Mouse (Mus musculus) regulatory T cell (primary cell): Measurements from ENCODE around the gene Olfr96.
"Not testable (repeated sequence)": the region's sequence is repeated elsewhere in the genome, so short reads cannot be mapped to it uniquely, and the experiment has no call there.

Experiments used
- in situ Hi-C: fragments of 300-600 bp; cut with MboI, MseI; formaldehyde crosslinking; loops from one replicate; pipeline ENCODE4 v1.15.1; 2025; ENCODE audit warnings: high pct_unique_total_duplicates

The Olfr96 gene

DNA sequence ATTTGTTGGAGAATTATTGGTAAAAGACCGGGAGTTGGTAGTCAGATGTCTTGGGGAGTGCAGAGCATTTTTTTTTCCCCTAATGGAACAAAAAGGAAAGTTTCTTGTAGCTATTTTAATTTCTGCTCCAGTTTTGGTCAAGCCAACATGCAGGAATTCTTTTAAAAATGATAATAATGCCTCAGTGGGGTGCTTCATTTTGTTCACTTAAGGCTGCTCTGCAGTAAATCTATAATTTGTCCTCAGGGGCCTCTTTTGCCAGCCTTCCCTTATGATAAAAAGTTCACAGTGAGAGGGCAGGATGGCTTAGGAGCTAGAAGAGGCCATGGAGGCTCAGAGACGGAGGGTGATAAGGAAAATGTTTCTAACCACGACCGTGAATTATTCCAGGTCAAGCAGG, at the start of gene Olfr96:
Gene Olfr96, plus strand, starts transcription at position 301 of the 400 bp plus-strand sequence.
- in situ Hi-C loops, result no loop called here

DNA sequence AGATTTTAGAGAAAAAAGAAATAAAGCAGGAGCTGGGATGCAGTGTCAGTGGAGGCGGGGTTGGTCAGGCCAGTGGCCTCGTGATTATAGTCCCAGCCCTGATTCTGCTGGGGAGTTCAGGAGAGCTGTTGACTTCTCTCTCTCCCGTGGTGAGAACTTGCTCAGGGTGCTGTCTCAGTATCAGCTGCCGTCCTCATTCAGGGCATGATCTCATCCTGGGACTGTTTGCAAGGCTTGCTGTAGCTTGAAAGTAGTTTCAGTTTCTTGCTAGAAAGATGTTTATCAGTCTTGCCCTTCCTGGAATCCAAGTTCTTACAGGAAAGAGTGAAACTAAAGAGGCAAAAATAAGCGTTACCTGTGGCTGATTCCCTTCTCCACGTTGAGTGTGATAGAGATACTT, 34.5 kb upstream of the Olfr96 start:
- in situ Hi-C loops, result no loop called here

DNA sequence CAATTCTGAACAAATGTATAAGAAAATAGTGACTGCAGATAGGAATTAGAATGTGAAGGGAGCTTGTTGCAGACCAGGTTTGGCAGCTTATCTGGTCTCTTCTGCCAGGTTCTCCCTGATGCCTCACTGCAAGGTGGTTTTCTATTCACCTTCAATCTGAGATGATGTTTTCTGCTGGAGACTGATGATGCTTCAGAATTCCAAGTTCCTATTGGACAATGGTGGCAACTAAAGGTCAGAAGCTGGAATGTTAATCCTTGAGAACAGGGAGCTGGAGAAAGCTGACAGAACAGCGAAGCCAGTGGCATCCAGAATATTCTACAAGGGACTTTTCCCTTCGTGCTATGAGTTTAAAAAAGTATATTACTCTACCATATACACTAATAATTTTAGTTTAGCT, 29.2 kb upstream of the Olfr96 start:
- in situ Hi-C loops, result no loop called here

DNA sequence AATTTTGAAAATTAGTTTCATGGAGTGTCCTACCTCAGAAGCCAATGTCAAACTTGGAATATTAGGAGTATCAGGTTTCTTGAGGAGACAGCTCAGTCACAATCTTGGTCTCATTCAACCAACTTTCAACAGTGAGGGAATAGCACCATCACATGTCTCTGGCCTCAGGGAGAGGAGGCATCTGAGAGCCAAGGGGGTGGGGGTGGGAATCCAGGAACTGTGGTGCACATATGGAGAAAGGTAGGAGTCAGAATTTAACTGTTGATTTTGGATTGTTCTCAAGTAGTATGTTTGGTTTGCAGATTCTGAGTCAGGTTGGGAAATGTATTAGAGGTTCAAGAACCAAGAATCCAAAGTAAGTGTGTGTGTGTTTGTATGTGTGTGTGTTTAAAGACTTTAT, 26.9 kb upstream of the Olfr96 start:
- in situ Hi-C loops, result no loop called here

DNA sequence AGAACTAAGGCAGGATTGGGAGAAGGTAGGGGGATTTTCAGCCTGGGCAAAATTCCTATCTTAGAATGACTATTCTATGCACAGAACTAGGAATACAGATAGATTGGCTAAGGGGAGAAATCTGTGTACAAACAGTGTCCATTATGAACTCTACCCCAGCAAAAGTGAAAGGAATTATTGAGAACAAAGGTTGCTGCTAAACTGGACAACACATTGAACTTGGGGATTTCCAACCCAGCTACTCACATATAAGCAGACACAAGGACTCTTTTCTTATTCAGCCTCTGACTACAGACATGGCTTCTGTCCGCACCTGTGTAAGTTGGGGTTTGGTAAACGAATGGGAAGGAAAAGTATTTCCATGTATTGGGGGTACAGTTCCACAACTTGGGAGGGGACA, 26.3 kb upstream of the Olfr96 start, which contains the start of gene Ubd:
Gene Ubd, plus strand, starts transcription at position 237 of the 400 bp plus-strand sequence.
- in situ Hi-C loops, result no loop called here

DNA sequence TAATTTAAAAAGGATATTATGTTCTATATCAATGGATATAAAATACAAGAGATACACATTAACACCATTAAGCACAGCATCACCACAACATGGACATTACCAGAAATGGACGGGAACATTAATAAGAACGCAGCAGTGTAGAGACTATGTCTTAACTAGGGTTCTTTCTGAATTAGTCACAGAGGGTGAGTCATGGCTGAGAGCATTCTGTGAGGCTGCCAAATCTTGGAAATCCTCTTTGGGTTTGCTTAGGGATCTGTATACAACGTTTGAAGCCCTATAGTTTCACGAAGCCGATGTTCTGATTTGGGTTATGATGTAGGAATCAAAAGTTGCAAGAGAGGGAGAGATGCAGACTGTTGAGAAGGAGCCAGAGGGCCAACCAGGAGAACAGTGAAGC, 25.2 kb upstream of the Olfr96 start:
- in situ Hi-C loops, result no loop called here

DNA sequence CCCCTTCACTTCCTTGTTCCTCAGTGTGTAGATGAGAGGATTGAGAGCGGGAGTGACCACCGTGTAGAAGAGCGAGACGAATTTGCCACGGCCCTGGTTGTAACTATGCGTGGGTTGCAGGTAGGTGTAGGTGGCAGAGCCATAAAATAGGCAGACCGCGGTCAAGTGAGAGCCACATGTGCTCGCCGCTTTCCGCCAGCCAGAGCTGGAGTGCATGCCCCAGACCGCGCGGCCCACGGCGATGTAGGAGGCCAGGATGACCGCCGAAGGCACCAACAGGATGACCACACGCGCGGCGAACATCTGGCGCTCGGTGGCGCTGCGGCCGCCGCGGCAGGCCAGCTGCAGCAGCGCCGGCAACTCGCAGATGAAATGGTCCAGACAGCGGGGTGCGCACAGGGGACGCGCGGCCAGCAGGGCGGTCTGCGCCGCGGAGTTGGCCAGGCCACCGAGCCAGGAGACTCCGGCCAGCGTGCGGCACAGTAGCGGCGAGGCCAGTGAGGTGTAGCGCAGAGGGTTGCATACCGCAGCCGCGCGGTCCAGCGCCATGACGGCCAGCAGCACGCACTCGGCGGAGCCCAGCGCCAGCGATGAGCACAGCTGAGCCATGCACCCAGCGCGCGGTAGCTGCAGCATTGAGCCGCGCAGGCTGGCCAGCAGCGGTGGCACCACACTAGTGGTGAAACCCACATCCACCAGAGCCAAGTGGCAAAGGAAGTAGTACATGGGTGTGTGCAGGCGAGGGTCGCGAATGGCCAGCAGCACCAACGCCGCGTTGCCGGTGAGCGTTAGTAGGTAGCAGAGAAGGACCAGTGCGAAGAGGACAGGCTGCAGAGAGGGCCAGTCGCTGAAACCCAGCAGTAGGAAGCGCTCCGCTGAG, 22.9 kb upstream of the Olfr96 start:
- in situ Hi-C loops, result no loop called here

DNA sequence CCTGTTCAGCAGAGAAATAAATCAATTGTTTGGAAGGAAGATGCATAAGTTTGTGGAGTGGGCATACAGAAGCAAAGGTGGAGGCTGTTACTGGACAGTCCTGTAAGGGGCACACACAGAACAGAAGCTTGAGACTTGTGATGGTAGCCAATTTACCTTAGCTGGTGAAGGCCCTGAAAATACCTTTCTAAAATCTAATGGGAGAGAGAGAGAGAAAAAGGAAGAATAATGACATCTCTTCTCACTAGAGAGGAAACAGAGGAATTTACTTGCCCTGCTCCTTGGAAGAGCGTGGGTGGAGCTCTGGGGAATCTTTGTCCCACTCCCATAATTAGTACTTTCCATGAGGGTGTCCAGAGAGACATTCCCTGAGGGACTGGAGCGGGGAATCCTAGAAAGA, 19.1 kb upstream of the Olfr96 start, which contains the start of gene Olfr94:
Gene Olfr94, minus strand, starts transcription at position 101 of the 400 bp plus-strand sequence.
- in situ Hi-C loops, result loop anchor here (5.0 kb wide), 2 partner anchors 114 to 294 kb away; partner anchors contain the start of gene Olfr90

DNA sequence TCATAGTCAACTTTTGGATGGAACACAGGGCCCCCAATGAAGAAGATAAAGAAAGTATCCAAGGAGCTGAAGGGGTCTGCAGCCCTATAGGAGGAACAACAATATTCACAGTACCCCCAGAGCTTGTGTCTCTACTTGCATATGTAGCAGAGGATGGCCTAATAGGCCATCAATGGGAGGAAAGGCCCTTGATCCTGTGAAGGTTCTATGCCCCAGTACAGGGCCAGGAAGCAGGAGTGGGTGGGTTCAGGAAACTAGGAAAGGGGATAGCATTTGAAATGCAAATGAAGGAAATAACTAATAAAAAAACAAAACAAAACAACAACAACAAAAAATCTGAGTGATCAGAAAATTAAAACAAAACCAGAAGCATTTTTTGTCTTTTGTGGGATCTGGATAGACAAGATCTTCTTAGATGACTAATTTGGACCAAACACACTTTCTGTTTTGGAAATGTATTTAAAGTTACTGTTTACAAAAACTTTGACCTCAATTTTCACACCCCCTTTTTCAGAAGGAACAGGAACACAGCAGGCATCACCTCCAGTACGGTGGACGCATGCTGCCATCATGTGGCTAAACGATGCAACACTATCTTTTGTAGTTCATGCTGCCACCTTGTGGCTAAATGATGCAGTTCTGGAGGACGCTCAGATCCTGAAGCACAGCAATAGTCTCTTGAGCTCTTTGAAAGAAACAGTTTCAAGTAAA, 16.6 kb upstream of the Olfr96 start:
- in situ Hi-C loops, result loop anchor here (5.0 kb wide), 2 partner anchors 116 to 296 kb away; partner anchors contain the start of gene Olfr90

DNA sequence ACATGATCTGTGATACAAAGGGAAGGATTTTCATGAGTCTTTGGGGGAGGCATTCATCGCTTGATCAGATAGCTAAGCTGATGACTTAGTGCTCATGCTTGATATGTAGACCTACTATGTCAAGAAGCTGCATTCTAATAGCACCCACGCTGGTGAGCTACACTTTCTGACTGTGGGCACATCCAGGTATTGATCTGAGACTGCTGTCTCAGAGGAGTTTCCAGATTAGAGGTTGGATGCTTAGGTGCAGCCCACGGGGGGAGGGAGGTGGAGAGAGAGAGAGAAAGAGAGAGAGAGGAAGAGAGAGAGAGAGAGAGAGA, 16.1 kb upstream of the Olfr96 start:
- in situ Hi-C loops, result loop anchor here (5.0 kb wide), 2 partner anchors 117 to 297 kb away; partner anchors contain the start of gene Olfr90

DNA sequence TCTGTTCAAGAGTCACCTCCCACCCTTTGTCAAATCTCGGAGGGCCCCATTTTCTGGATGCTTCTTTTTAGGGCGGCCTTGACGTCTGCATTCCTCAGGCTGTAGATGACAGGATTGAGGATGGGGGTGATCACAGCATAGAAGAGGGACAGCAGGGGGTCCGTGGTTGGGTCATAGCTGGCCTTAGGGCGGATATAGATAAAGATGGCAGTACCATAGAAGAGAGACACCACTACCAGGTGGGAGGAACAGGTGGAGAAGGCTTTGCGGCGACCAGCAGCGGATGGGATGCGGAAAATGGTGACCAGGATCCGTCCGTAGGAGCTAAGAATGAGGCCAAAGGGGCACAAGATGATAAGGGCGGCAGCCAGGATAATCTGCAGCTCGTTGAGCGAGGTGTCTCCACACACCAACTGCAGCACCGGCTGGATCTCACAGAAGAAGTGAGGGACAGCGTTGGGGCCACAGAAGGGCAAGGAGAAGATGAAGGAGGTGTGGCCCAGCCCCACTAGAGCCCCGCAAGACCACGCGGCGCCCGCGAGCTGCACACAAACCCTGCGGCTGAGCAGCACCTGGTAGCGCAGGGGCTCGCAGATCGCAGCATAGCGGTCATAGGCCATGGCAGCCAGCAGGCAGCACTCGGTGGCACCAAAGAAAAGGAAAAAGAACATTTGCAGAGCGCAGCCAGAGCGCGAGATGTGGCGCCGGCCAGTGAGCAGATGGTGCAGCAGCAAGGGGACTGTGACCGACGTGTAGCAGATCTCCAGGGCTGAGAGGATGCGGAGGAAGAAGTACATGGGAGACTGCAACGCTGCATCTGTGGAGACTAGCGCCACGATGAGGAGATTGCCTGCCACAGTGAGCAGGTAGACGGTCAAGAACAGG, 8.8 kb upstream of the Olfr96 start:
- in situ Hi-C loops, result no loop called here

DNA sequence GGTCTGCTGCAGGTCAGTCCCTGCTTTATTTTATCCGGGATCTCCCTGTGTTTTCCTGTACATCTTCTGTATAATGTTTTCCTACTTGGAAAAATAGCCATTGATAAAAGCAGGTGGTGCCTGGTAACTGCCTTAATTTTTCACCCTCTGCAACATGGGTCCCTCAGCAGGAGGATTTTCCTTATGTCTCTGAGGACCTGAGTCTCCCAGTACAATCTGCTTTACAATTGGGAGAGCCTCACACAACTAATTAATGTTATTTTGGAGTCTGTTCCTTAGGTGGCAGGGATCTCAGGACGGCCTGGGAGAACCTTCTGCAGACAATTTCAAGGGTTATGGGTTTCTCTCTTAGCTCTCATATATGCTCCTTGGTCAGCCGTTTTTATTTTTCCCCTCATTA, 6.9 kb upstream of the Olfr96 start, which contains the start of gene Olfr95:
Gene Olfr95, minus strand, starts transcription at position 101 of the 400 bp plus-strand sequence.
- in situ Hi-C loops, result no loop called here

DNA sequence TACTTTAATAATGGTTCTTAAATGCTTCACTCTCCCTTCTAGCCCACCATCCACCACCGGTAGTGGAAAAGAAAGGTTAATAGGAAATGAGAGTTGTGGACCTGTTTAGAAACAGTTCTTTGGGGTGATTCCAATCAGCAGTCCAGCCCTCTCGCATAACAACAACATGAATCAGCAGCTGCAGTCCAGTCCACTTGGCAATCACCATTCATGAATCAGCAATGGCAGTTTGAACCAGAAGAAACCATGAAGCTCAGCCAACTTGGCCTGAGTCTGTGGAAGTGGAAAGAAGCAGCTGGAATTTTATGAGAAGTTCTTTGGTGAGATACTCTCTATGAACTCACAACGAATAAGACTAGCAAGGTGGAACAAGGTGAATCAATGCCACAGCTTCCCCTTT, 1.5 kb upstream of the Olfr96 start:
- in situ Hi-C loops, result no loop called here

DNA sequence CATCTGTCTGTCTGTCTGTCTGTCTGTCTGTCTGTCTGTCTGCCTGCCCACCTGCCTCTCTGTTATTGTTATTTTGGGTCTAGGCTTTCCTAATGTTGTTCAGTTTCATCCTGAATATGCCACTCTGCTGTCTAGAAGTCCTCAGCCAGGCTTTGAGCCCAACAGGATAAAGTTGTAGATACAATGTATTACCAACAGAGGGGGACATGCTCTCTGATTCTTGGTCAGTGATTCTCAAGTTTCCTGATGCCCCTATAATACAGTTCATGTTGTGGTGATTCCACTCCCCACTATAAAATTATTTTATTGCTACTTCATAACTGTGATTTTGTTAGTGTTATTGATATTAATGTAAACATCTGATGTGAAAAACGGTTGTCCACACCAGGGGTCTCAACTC, 1.9 kb downstream of the Olfr96 start:
- in situ Hi-C loops, result no loop called here

DNA sequence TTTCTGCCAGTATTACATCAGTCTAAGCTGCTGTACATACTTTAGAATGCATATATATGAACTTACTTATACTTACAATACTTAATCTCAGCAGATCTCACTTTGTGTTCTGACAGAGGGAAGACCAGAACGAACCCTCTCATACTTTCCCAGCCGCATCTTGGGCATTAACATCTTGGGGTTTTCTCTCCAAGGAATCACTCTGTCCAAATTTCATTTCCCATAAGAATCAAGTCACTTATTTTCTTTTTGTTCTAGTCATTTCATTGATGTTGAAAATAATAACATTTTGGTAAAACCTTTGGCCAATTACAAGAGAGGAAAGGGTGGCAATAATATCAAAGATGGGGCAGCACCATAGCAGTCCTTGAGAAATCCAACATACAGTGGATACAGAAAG, 17.3 kb downstream of the Olfr96 start, which contains the start of gene Olfr97:
Gene Olfr97, minus strand, starts transcription at position 101 of the 400 bp plus-strand sequence.
- in situ Hi-C loops, result not testable (repeated sequence)

DNA sequence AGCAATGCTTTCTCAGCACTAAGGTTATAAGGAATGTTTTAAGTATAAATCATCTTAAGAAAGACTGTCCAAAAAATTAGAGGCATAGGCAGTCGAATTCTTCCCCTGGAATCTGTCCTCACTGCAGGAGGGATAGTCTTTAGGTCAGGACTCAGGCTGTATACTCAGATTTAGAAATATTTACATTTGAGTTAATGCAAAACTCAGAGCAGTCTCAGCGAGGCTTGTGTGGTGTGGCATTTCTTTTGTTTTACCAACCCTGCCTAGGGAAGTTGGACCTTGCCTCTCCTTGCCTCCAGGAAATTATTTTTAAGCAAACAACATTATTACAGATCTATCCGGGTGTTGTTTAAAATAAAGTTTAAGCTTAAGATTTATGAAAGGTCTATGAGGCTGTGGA, 22.3 kb downstream of the Olfr96 start:
- in situ Hi-C loops, result no loop called here

DNA sequence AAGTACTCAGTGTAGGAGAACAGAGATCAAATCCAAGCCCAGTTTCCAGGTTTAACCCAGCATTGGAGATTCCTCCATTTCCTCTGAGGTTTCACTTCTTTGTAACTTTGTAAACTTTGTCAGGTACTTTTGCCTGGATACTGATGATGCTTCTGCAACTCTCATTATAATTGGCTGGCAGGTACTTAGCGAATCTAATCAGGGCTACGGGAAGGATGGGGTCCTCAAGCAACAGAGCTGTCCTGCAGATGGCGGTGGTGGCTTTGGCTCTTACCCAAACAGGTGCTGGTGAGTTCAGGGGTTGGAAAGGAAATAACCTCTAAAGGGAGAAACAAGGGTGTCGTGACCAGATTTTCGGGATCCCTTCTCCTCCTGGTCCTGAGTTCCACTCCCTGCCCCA, 26.8 kb downstream of the Olfr96 start:
- in situ Hi-C loops, result no loop called here

DNA sequence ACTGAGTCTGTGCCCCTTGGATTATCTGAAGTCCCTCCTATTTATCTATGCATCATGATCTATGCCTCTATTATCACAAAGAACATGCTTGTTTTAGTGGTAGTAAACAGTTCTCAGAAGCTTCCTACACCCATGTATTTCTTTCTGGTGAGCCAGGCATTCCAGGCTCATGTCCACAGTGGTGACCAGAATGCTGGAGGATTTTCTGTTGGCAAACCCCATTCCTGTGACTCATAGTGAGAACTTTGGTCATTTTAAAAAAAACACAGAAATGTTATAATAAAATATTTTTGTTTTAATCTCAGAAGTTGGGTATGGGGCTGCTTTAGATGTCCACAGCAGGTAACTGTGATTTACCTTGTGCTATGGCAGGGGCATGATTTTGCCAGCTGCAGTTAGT, 29.5 kb downstream of the Olfr96 start:
- in situ Hi-C loops, result no loop called here

DNA sequence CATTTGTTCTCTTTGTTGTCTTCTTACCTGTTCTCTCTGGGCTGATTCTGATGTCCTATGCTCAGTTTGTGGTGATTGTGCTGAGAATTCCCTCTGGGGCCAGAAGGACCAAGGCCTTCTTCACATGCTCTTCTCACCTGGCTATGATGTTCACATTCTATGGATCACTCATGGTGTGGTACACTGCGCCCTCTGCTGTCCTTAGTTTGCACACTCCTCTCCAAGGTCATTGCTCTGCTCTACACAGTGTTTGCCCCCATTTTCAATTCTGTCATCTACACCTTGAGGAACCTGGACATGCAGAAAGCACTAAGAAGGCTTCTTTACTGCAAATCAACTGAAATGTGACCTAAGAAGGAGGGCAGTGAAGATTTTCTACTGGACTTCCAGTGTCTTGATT, 30.6 kb downstream of the Olfr96 start:
- in situ Hi-C loops, result no loop called here

DNA sequence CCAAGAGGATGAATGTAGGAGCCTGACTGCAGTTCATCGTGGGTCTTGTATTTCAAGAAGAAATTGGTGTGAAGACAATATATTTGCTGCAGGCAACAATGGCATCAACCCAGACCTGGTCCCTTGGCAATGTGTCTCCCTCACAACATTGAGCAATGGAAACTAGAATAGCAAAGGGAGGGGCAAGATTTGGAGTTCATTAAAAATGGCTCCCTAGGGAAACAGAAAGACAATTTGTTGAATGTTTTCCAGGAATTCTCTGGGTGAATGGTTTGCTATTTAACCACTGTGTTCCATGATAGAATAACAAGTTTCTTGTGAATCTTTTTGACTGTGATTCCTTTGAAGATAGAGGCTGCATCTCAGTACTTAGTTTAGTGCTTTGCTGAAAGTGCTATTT, 43.7 kb downstream of the Olfr96 start, which contains the start of gene Olfr98:
Gene Olfr98, minus strand, starts transcription at position 124 of the 400 bp plus-strand sequence.
- in situ Hi-C loops, result no loop called here

DNA sequence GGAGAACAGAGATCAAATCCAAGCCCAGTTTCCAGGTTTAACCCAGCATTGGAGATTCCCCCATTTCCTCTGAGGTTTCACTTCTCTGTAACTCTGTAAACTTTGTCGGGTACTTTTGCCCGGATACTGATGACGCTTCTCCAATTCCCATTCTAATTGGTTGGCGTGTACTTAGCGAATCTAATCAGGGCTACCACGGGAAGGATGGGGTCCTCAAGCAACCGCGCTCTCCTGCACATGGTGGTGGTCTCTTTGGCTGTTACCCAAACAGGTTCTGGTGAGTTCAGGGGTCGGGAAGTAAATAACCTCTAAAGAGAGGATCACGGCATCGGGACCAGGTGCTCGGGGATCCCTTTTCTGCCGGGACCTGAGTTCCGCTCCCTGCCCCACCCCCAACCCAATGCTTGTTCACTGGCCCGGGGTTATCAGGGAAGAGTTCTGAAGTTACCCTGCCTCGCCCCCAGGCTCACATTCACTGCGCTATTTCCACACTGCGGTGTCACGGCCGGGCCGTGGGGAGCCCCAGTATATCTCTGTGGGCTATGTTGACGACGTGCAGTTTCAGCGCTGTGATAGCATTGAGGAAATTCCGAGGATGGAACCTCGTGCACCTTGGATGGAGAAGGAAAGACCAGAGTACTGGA, 50.2 kb downstream of the Olfr96 start, which contains the start of gene H2-M3:
Gene H2-M3, plus strand, starts transcription at position 163 of the 644 bp plus-strand sequence.
- in situ Hi-C loops, result loop anchor here (5.0 kb wide), 1 partner anchor 318 kb away; the partner anchor contains the start of gene Ppp1r11
